Mouse (Mus musculus): Measurements from ENCODE around the gene Sppl2c.

DNA sequence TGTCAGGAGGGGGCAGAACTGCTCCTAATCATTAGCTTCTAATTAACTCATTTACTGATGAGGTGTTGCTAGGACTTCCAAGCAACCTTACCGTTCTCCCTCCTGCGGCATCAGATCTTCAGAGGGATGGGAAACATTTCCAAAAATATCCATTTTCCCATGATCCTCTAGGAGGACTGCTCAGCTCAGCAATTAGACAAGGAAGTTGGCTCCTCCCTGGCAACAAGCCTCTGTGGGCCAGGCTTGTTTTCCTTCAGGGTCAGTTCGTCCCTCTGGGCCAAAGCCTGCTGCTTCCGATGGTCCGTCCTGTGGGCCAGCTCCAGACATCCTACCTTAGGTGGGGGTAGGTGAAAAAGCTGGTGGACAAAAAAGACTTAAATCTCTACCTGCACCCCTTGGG lies 25.0 kb upstream of the Sppl2c start:
- TF ChIP-seq CTCF (IDR thresholded peaks at IDR 0.05), result no peak
- no peak for TF ChIP-seq EP300 (IDR thresholded peaks at IDR 0.05)

Measured in lung, postnatal 0 days (tissue).